Mouse (Mus musculus) midbrain, embryonic 16.5 days (tissue): Measurements from ENCODE around the gene Poldip3. TPM values are rescaled to one million over a fixed set of nuclear protein-coding genes. Genes with fewer than 3 reads are reported as not detected.

Source experiments
- ATAC-seq: fragments of 200-750 bp; cut with Nextera tagmentation; 2 replicates; pipeline ENCODE4 v1.8.0; 2017; ENCODE audit warnings: moderate TSS enrichment
- H3K27ac ChIP-seq: fragments of 300-500 bp; sonication (generic); 2 replicates; pipeline ENCODE4 v1.5.1; 2014; ENCODE audit warnings: mild to moderate bottlenecking, low read length, mixed read lengths
- H3K27me3 ChIP-seq: fragments of 300-500 bp; sonication (generic); 2 replicates; pipeline ENCODE4 v1.6.1; 2014; ENCODE audit warnings: low read depth, low read length, mixed read lengths; ENCODE audit not compliant: control insufficient read depth, insufficient read depth
- H3K36me3 ChIP-seq: fragments of 300-500 bp; sonication (generic); 2 replicates; pipeline ENCODE4 v1.6.1; 2014; ENCODE audit warnings: mild to moderate bottlenecking, low read length, moderate library complexity, mixed read lengths; ENCODE audit not compliant: control insufficient read depth, insufficient read depth
- H3K4me1 ChIP-seq: fragments of 300-500 bp; sonication (generic); 2 replicates; pipeline ENCODE4 v1.6.1; 2014; ENCODE audit warnings: mild to moderate bottlenecking, low read length, mixed read lengths; ENCODE audit not compliant: control insufficient read depth, insufficient read depth
- H3K4me2 ChIP-seq: fragments of 300-500 bp; sonication (generic); 2 replicates; pipeline ENCODE4 v1.6.1; 2014; ENCODE audit warnings: mild to moderate bottlenecking, low read length, mixed read lengths
- H3K4me3 ChIP-seq: fragments of 300-500 bp; sonication (generic); 2 replicates; pipeline ENCODE4 v1.5.1; 2014; ENCODE audit warnings: low read depth, mild to moderate bottlenecking, low read length, moderate library complexity, mixed read lengths
- H3K9ac ChIP-seq: fragments of 300-500 bp; sonication (generic); 2 replicates; pipeline ENCODE4 v1.6.1; 2014; ENCODE audit warnings: low read depth, low read length, mixed read lengths
- H3K9me3 ChIP-seq: fragments of 300-500 bp; sonication (generic); replicated peaks from 2 replicates; pipeline ENCODE4 v1.6.1; 2014; ENCODE audit warnings: mild to moderate bottlenecking, low read length, mixed read lengths; ENCODE audit not compliant: control insufficient read depth, poor library complexity, severe bottlenecking
- WGBS: fragments of 180-500 bp; shearing (Covaris S2); extraction: QIAGEN DNeasy Blood & Tissue Kit; methylation state at CpG from one replicate; pipeline ENCODE4 v1.1.7; 2014; 5-methylcytosine and 5-hydroxymethylcytosine counted together
- polyA plus RNA-seq: library from polyadenylated mRNA; unstranded; fragments of >200 nt; fragmentation: Nextera tagmentation; extraction: Ambion mirVana; gene quantifications from 2 replicates; pipeline ENCODE4 v1.2.1, GENCODE M21; 2015

Poldip3 gene
- polyA plus RNA-seq, 1 experiment from 2014 or later: 140 TPM

- ATAC-seq: no peak
- 73% methylated on average over 1 of the region's 1 CpGs for WGBS
Observed at GRCm38 (mm10) chr15:83103111-83103510, 46.1 kb downstream of the Poldip3 start.

GRCm38 (mm10) chr15:83100332-83100662 lies 48.9 kb downstream of the Poldip3 start:
- Histone ChIP-seq H3K9ac (peak overlapping the region; percentile 61), H3K4me1 (peaks cover 14% of the 10 kb centered on the region), H3K4me3 (peak overlapping the region; percentile 31), H3K36me3 (no peaks in the 10 kb centered on the region), H3K27ac (no peak overlapping the region), H3K9me3 (no peaks in the 10 kb centered on the region), H3K27me3 (peaks cover 4% of the 10 kb centered on the region; the same call in 1 of the 2 replicates), H3K4me2 (peak overlapping the region; percentile 57)
- WGBS: 3% methylated on average over 8 of the region's 8 CpGs
- ATAC-seq: peak; percentile 3; the same call in 1 of the 2 replicates

More at GRCm38 (mm10) chr15:83103111-83103510, 46.1 kb downstream of the Poldip3 start:
- no peak overlapping the region for H3K4me2 ChIP-seq
- peaks cover 4% of the 10 kb centered on the region; the same call in 1 of the 2 replicates for H3K27me3 ChIP-seq
- no peak overlapping the region for H3K4me3 ChIP-seq
- no peaks in the 10 kb centered on the region for H3K9me3 ChIP-seq
- no peak overlapping the region for H3K27ac ChIP-seq
- H3K9ac ChIP-seq: no peak overlapping the region
- no peaks in the 10 kb centered on the region for H3K36me3 ChIP-seq
- peaks cover 14% of the 10 kb centered on the region for H3K4me1 ChIP-seq

- H3K27ac ChIP-seq: 0 out of 2 replicates have a peak overlapping the region, but pooled peaks have one; percentile 4
- H3K36me3 ChIP-seq: no peaks in the 10 kb centered on the region
- H3K4me2 ChIP-seq: peak overlapping the region; percentile 57
- WGBS: 1% methylated on average over 30 of the region's 31 CpGs
- H3K9ac ChIP-seq: peak overlapping the region; percentile 61
- H3K4me3 ChIP-seq: peak overlapping the region; percentile 31
- H3K9me3 ChIP-seq: no peaks in the 10 kb centered on the region
- peaks cover 4% of the 10 kb centered on the region; the same call in 1 of the 2 replicates for H3K27me3 ChIP-seq
- peaks cover 14% of the 10 kb centered on the region for H3K4me1 ChIP-seq
- peak; percentile 71 for ATAC-seq
Observed at GRCm38 (mm10) chr15:83099533-83100331, 49.5 kb downstream of the Poldip3 start.

- peaks cover 14% of the 10 kb centered on the region for H3K4me1 ChIP-seq
- H3K9me3 ChIP-seq: no peaks in the 10 kb centered on the region
- WGBS: 65% methylated on average over 2 of the region's 2 CpGs
- H3K36me3 ChIP-seq: no peaks in the 10 kb centered on the region
- H3K4me2 ChIP-seq: no peak overlapping the region
- H3K9ac ChIP-seq: no peak overlapping the region
- no peak overlapping the region for H3K4me3 ChIP-seq
- peaks cover 4% of the 10 kb centered on the region; the same call in 1 of the 2 replicates for H3K27me3 ChIP-seq
- ATAC-seq: no peak
- no peak overlapping the region for H3K27ac ChIP-seq
Observed at GRCm38 (mm10) chr15:83095950-83096349, 53.2 kb downstream of the Poldip3 start.

- Histone ChIP-seq H3K4me2 (no peak overlapping the region), H3K36me3 (no peaks in the 10 kb centered on the region), H3K9me3 (no peaks in the 10 kb centered on the region), H3K27ac (no peak overlapping the region), H3K27me3 (0 out of 2 replicates have a peak, but pooled peaks cover under 1% of the 10 kb centered on the region), H3K4me1 (peaks cover 6% of the 10 kb centered on the region), H3K4me3 (no peak overlapping the region), H3K9ac (no peak overlapping the region)
- 80% methylated on average over 2 of the region's 2 CpGs for WGBS
- ATAC-seq: no peak
Observed at GRCm38 (mm10) chr15:83093687-83094086, 55.5 kb downstream of the Poldip3 start.

GRCm38 (mm10) chr15:83090874-83091273 lies 58.3 kb downstream of the Poldip3 start:
- Histone ChIP-seq H3K4me2 (no peak overlapping the region), H3K4me3 (no peak overlapping the region), H3K36me3 (no peaks in the 10 kb centered on the region), H3K4me1 (peaks cover 8% of the 10 kb centered on the region), H3K27me3 (no peaks in the 10 kb centered on the region), H3K9me3 (no peaks in the 10 kb centered on the region), H3K27ac (no peak overlapping the region), H3K9ac (no peak overlapping the region)
- ATAC-seq: no peak
- 50% methylated on average over 3 of the region's 3 CpGs for WGBS

- no peak for ATAC-seq
- no peaks in the 10 kb centered on the region for H3K27me3 ChIP-seq
- H3K4me2 ChIP-seq: peak within 1 kb of the TSS; percentile 39
- H3K9me3 ChIP-seq: no peaks in the 10 kb centered on the region
- no peak within 1 kb of the TSS for H3K27ac ChIP-seq
- H3K4me1 ChIP-seq: peaks cover 12% of the 10 kb centered on the region
- H3K4me3 ChIP-seq: no peak within 1 kb of the TSS
- no peak within 1 kb of the TSS for H3K9ac ChIP-seq
- no peaks in the 10 kb centered on the region for H3K36me3 ChIP-seq
- 17% methylated on average over 7 of the region's 7 CpGs for WGBS
Observed at GRCm38 (mm10) chr15:83089429-83089605, 59.9 kb downstream of the Poldip3 start, which contains the start of gene Serhl. Gene Serhl (plus strand): TSS chr15:83089506.

- Histone ChIP-seq H3K9ac (no peak overlapping the region), H3K4me1 (peaks cover 18% of the 10 kb centered on the region), H3K4me3 (no peak overlapping the region), H3K27me3 (no peaks in the 10 kb centered on the region), H3K36me3 (no peaks in the 10 kb centered on the region), H3K9me3 (no peaks in the 10 kb centered on the region), H3K27ac (no peak overlapping the region), H3K4me2 (peak overlapping the region; percentile 39)
- no peak for ATAC-seq
- 5% methylated on average over 26 of the region's 27 CpGs for WGBS
Observed at GRCm38 (mm10) chr15:83088495-83089428, 60.4 kb downstream of the Poldip3 start.
